Mouse (Mus musculus) hindbrain, embryonic 10.5 days (tissue): Measurements from ENCODE around the gene Mdm2. TPM values are rescaled to one million over a fixed set of nuclear protein-coding genes. Genes with fewer than 3 reads are reported as not detected.

ENCODE experiments used
- DNase-seq: peaks from one replicate; pipeline ENCODE4 v3.0.0-alpha.2; 2017; ENCODE audit warnings: low spot score
- H3K27ac ChIP-seq: fragments of 300-500 bp; sonication (generic); 2 replicates; pipeline ENCODE4 v1.5.1; 2016; ENCODE audit warnings: mild to moderate bottlenecking, moderate library complexity
- H3K27me3 ChIP-seq: fragments of 300-500 bp; sonication (generic); 2 replicates; pipeline ENCODE4 v1.6.1; 2016; ENCODE audit warnings: mild to moderate bottlenecking; ENCODE audit not compliant: poor library complexity, insufficient read depth, severe bottlenecking
- H3K36me3 ChIP-seq: fragments of 300-500 bp; sonication (generic); 2 replicates; pipeline ENCODE4 v1.6.1; 2016; ENCODE audit warnings: mild to moderate bottlenecking, moderate library complexity
- H3K4me1 ChIP-seq: fragments of 300-500 bp; sonication (generic); replicated peaks from 2 replicates; pipeline ENCODE4 v1.6.1; 2016; ENCODE audit warnings: mild to moderate bottlenecking
- H3K4me3 ChIP-seq: fragments of 300-500 bp; sonication (generic); 2 replicates; pipeline ENCODE4 v1.5.1; 2016; ENCODE audit warnings: mild to moderate bottlenecking, moderate library complexity
- H3K9me3 ChIP-seq: fragments of 300-500 bp; sonication (generic); 2 replicates; pipeline ENCODE4 v1.6.1; 2016; ENCODE audit warnings: mild to moderate bottlenecking, moderate library complexity
- WGBS: fragments of 180-500 bp; shearing (Covaris S2); methylation state at CpG from one replicate; pipeline ENCODE4 v1.1.7; 2016; 5-methylcytosine and 5-hydroxymethylcytosine counted together
- polyA plus RNA-seq: library from polyadenylated mRNA; unstranded; fragments of >200 nt; fragmentation: Nextera tagmentation; extraction: Ambion mirVana; gene quantifications from 2 replicates; pipeline ENCODE4 v1.2.1, GENCODE M21; 2016

The Mdm2 gene
- polyA plus RNA-seq, 1 experiment from 2014 or later, result 67.5 TPM

GRCm38 (mm10) chr10:117676644-117677313 lies 33.8 kb downstream of the Mdm2 start:
- H3K27me3 ChIP-seq, result no peaks in the 10 kb centered on the region
- H3K4me3 ChIP-seq, result peak overlapping the region; percentile 49
- H3K27ac ChIP-seq, result no peak overlapping the region
- no peaks in the 10 kb centered on the region for H3K9me3 ChIP-seq
- 30% methylated on average over 17 of the region's 17 CpGs for WGBS
- DNase-seq, result peak; percentile 25
- H3K4me1 ChIP-seq, result peaks cover 10% of the 10 kb centered on the region; the same call in 1 of the 2 replicates
- no peaks in the 10 kb centered on the region for H3K36me3 ChIP-seq

DNA sequence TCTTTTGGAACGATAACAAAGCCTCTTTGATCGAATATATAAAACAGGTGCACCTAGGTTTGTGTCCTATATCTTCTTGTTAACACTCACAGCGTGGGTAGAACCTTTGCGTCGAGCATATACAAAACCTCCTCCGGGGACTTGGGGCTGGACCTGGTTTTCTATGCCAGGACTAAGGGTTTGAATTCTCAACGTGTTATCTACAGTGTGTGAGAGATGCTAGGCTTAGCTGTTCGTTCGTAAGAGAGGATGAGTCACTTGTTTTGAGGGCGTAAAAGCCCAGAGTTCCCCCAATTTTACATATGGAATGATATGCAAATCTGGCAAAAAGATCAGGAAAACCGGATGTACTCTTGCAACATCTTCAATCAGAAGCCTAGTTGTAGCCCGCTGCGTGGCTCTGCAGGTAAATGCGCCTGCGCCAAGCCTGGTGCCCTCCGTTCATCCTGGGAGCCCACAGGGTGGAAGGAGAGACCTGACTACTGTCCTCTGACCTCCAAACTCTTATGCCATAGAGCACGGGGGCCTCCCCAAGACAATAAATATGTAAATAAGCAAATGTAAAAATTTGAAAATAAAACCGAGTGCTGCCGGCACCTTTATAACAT lies 34.4 kb downstream of the Mdm2 start:
- no peaks in the 10 kb centered on the region for H3K9me3 ChIP-seq
- no peaks in the 10 kb centered on the region for H3K36me3 ChIP-seq
- 36% methylated on average over 19 of the region's 19 CpGs for WGBS
- peak overlapping the region; percentile 56; the same call in 1 of the 2 replicates for H3K27ac ChIP-seq
- peak overlapping the region; percentile 49 for H3K4me3 ChIP-seq
- H3K4me1 ChIP-seq, result peaks cover 10% of the 10 kb centered on the region; the same call in 1 of the 2 replicates
- no peaks in the 10 kb centered on the region for H3K27me3 ChIP-seq
- peak; percentile 22 for DNase-seq

DNA sequence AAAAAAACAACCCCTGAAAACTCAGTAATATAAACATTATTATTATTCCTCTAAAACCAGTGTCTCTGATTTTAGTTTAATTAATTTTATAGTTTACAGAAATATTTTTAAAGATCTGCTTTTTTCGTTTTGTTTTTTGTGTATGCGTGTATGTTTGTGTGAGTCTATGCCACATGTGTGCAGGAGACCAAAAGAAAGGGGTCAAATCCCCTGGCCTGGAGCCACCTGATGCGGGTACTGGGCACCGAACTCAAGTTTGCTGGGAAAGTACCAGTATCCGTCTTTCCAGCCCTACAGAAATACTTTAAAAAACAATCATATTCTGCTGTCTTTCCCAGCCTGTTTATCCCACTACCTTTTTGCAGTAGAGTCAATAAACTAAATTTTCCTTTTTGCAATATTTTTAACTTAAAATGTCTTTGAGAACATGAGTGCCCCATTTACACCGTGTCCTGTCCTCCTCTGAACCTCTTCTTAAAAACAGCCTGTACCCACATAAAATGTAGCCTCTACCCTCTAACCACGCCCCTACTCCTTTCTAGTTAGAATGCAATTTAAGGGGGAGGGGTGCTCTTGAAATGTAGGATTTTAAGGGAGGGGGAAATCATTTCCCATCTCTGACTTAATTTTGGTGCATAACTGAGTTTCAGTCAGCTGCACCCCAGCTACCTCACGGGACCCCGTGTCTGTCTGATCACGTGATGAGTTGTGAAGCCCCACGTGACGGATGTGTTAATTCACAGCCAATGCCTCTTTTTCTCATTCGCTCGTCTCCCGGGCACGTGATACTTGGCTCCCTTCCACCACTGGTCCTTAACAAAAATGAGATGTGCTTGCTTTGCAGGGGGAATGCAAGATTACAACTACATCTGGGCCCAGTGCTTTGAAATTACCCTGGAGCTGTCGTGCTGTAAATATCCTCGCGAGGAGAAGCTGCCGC lies 35.2 kb downstream of the Mdm2 start:
- Histone ChIP-seq H3K36me3 (no peaks in the 10 kb centered on the region), H3K27me3 (no peaks in the 10 kb centered on the region), H3K4me3 (peak overlapping the region; percentile 49), H3K4me1 (peaks cover 10% of the 10 kb centered on the region; the same call in 1 of the 2 replicates), H3K9me3 (no peaks in the 10 kb centered on the region), H3K27ac (peak overlapping the region; percentile 56; the same call in 1 of the 2 replicates)
- DNase-seq, result peak; percentile 77
- 40% methylated on average over 20 of the region's 20 CpGs for WGBS

- Histone ChIP-seq H3K4me1 (peaks cover 14% of the 10 kb centered on the region), H3K4me3 (no peak overlapping the region), H3K9me3 (no peaks in the 10 kb centered on the region), H3K27me3 (no peaks in the 10 kb centered on the region), H3K36me3 (no peaks in the 10 kb centered on the region), H3K27ac (no peak overlapping the region)
- DNase-seq, result no peak
- WGBS, result 85% methylated on average over 3 of the region's 3 CpGs
Observed at GRCm38 (mm10) chr10:117674359-117675019, 36.1 kb downstream of the Mdm2 start.

- no peaks in the 10 kb centered on the region for H3K27me3 ChIP-seq
- no peak overlapping the region for H3K27ac ChIP-seq
- no peaks in the 10 kb centered on the region for H3K9me3 ChIP-seq
- H3K4me3 ChIP-seq, result no peak overlapping the region
- WGBS, result 90% methylated on average over 1 of the region's 1 CpGs
- DNase-seq, result no peak
- peaks cover 16% of the 10 kb centered on the region for H3K4me1 ChIP-seq
- H3K36me3 ChIP-seq, result no peaks in the 10 kb centered on the region
Observed at GRCm38 (mm10) chr10:117673913-117674312, 36.6 kb downstream of the Mdm2 start.

DNA sequence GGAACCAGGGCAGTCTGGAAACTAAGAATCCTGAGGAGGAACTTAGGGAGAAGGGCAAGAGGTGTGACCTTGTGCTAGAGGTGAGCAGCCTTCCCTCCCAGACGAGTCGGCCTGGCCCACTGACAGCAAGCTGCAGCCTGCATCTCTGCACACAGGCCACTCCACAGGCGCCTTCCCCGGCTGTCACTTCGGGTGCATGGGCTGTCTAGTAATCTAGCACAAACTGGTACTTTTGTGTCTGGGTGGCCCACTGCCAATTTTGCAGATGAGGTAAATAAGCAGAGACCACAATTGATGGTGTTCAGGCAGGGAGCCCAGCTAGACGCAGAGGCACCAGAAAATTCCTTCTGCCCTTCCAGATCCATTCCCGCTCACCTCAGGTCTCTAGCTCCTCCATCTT lies 37.9 kb downstream of the Mdm2 start:
- Histone ChIP-seq H3K27me3 (no peaks in the 10 kb centered on the region), H3K9me3 (no peaks in the 10 kb centered on the region), H3K36me3 (no peaks in the 10 kb centered on the region), H3K4me3 (no peak overlapping the region), H3K4me1 (peaks cover 16% of the 10 kb centered on the region), H3K27ac (no peak overlapping the region)
- WGBS, result 80% methylated on average over 7 of the region's 7 CpGs
- DNase-seq, result no peak

- H3K4me1 ChIP-seq, result peaks cover 16% of the 10 kb centered on the region
- H3K9me3 ChIP-seq, result no peaks in the 10 kb centered on the region
- no peak overlapping the region for H3K4me3 ChIP-seq
- no peaks in the 10 kb centered on the region for H3K36me3 ChIP-seq
- WGBS, result 88% methylated on average over 13 of the region's 13 CpGs
- no peak overlapping the region for H3K27ac ChIP-seq
- H3K27me3 ChIP-seq, result no peaks in the 10 kb centered on the region
- DNase-seq, result no peak
Observed at GRCm38 (mm10) chr10:117671930-117672666, 38.5 kb downstream of the Mdm2 start.

DNA sequence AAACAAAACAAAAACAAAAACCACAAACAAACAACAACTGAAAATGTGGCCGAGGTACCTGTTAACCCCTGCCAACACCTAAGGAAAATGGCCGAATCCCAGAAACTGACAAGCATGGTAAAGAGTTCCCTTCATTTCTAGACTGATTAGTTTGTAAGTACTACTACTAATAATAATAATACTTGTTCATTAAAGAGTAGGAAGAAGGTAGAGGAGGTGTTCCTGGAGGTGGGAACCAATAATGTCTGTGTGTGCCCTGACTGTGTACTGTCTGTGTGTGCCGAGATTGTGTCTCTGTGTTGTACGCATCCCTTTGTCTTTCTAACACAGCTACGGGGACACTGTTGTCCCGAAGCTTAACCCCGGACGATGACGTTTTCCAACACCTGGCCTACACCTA lies 39.3 kb downstream of the Mdm2 start:
- DNase-seq, result no peak
- Histone ChIP-seq H3K4me1 (peaks cover 14% of the 10 kb centered on the region), H3K27ac (no peak overlapping the region), H3K27me3 (no peaks in the 10 kb centered on the region), H3K4me3 (no peak overlapping the region), H3K9me3 (no peaks in the 10 kb centered on the region), H3K36me3 (no peaks in the 10 kb centered on the region)
- 90% methylated on average over 9 of the region's 9 CpGs for WGBS

DNA sequence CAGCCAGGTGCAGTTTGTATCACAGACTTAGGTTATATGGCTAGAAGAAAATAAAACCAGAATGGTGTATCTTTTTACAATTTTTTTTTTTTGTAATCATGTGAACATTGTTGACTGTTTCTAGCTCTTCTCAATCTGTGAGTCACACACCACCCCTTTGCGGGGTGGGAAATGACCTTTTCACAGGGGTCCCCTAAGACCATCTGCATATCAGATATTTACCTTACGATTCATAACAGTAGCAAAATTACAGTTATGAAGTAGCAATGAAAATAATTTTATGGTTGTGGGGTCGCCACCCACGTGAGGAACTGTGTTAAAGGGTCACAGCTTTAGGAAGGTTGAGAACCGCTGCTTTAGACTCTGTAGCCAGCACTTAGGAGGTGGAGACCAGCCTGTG lies 39.8 kb downstream of the Mdm2 start:
- H3K27ac ChIP-seq, result no peak overlapping the region
- no peaks in the 10 kb centered on the region for H3K36me3 ChIP-seq
- WGBS, result 89% methylated on average over 5 of the region's 5 CpGs
- peaks cover 10% of the 10 kb centered on the region for H3K4me1 ChIP-seq
- no peaks in the 10 kb centered on the region for H3K9me3 ChIP-seq
- no peaks in the 10 kb centered on the region for H3K27me3 ChIP-seq
- no peak overlapping the region for H3K4me3 ChIP-seq
- DNase-seq, result no peak

GRCm38 (mm10) chr10:117670092-117670491 lies 40.5 kb downstream of the Mdm2 start:
- WGBS, result 65% methylated on average over 3 of the region's 3 CpGs
- no peak for DNase-seq
- Histone ChIP-seq H3K4me1 (peaks cover 6% of the 10 kb centered on the region; the same call in 1 of the 2 replicates), H3K9me3 (no peaks in the 10 kb centered on the region), H3K36me3 (no peaks in the 10 kb centered on the region), H3K27ac (no peak overlapping the region), H3K4me3 (no peak overlapping the region), H3K27me3 (no peaks in the 10 kb centered on the region)

DNA sequence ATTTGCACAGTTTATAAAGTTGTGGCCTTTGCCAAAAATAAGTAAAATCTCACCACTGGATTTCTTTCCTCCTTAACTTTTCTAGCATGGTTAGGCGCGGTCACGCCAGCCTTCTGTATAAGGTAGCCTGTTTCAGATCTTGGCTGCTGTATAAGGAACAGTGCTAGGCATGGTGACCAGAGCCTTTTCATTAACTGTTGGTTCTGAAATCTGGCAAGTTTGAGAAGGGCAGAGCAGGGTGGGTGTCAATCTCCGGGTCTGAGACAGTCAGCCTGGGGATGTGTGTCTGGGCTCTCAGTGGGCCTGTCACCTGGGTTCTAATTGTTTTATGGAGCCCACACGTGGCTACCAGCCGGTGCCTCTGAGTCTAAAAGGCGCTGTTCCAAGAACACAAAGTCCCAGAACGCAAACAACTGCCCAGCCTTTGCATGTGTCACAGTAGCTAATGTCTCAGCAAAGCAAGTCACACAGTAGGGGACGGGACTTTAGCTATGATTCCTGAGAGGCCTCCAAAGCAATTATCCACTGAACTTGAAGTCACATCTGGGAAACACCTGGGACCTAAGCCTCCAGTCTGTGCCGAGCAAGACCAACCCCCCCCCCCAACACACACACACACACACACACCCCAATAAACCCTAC lies 41.0 kb downstream of the Mdm2 start:
- 70% methylated on average over 10 of the region's 10 CpGs for WGBS
- Histone ChIP-seq H3K36me3 (no peaks in the 10 kb centered on the region), H3K27ac (no peak overlapping the region), H3K4me1 (peaks cover 6% of the 10 kb centered on the region; the same call in 1 of the 2 replicates), H3K9me3 (no peaks in the 10 kb centered on the region), H3K27me3 (no peaks in the 10 kb centered on the region), H3K4me3 (no peak overlapping the region)
- DNase-seq, result no peak
